Mouse (Mus musculus): ENCODE measurements around the gene Knl1. TPM values are rescaled to one million over a fixed set of nuclear protein-coding genes. Genes with fewer than 3 reads are reported as not detected.

Gene Knl1
- polyA plus RNA-seq, 1 experiment from 2014 or later = 31.7 TPM

GRCm38 (mm10) chr2:119017647-119018046, 29.3 kb upstream of the Knl1 start:
- H3K27ac ChIP-seq (replicated peaks; ENCODE audit: low read depth, low read length) = no peak overlapping the region
- no peak overlapping the region for H3K9ac ChIP-seq (ENCODE audit: low read depth, low read length)
- WGBS = 92% methylated on average over 3 of the region's 3 CpGs
- 0 out of 2 replicates have a peak, but pooled peaks cover 4% of the 10 kb centered on the region for H3K9me3 ChIP-seq (ENCODE audit: control insufficient read depth, low read length)
- H3K4me2 ChIP-seq (ENCODE audit: low read depth, low read length) = no peak overlapping the region
- no peak overlapping the region for H3K4me3 ChIP-seq (ENCODE audit: low read depth, low read length)
- DNase-seq (ENCODE audit: low spot score) (no peak), ATAC-seq (ENCODE audit: low read depth) (no peak)
- H3K27me3 ChIP-seq (replicated peaks; ENCODE audit: control insufficient read depth, insufficient read depth, low read length) = no peaks in the 10 kb centered on the region
- H3K36me3 ChIP-seq (ENCODE audit: control insufficient read depth, insufficient read depth, low read length) = peaks cover 36% of the 10 kb centered on the region
- peaks cover 7% of the 10 kb centered on the region; the same call in 1 of the 2 replicates for H3K4me1 ChIP-seq (ENCODE audit: control insufficient read depth, insufficient read depth, low read length)

GRCm38 (mm10) chr2:119018391-119019122, 28.4 kb upstream of the Knl1 start:
- peak; percentile 86 for ATAC-seq (ENCODE audit: low read depth)
- Histone ChIP-seq H3K27ac (replicated peaks; ENCODE audit: low read depth, low read length) (peak overlapping the region; percentile 67), H3K4me1 (ENCODE audit: control insufficient read depth, insufficient read depth, low read length) (peaks cover 7% of the 10 kb centered on the region; the same call in 1 of the 2 replicates), H3K4me2 (ENCODE audit: low read depth, low read length) (peak overlapping the region; percentile 21; the same call in 1 of the 2 replicates), H3K36me3 (ENCODE audit: control insufficient read depth, insufficient read depth, low read length) (peaks cover 40% of the 10 kb centered on the region), H3K27me3 (replicated peaks; ENCODE audit: control insufficient read depth, insufficient read depth, low read length) (no peaks in the 10 kb centered on the region), H3K9ac (ENCODE audit: low read depth, low read length) (peak overlapping the region; percentile 39; the same call in 1 of the 2 replicates), H3K4me3 (ENCODE audit: low read depth, low read length) (no peak overlapping the region), H3K9me3 (ENCODE audit: control insufficient read depth, low read length) (0 out of 2 replicates have a peak, but pooled peaks cover 4% of the 10 kb centered on the region)
- 48% methylated on average over 22 of the region's 22 CpGs for WGBS
- DNase-seq (ENCODE audit: low spot score) = peak; percentile 88

GRCm38 (mm10) chr2:119019131-119019530, 27.8 kb upstream of the Knl1 start:
- Histone ChIP-seq H3K9me3 (ENCODE audit: control insufficient read depth, low read length) (0 out of 2 replicates have a peak, but pooled peaks cover 4% of the 10 kb centered on the region), H3K9ac (ENCODE audit: low read depth, low read length) (peak overlapping the region; percentile 39; the same call in 1 of the 2 replicates), H3K27me3 (replicated peaks; ENCODE audit: control insufficient read depth, insufficient read depth, low read length) (no peaks in the 10 kb centered on the region), H3K36me3 (ENCODE audit: control insufficient read depth, insufficient read depth, low read length) (peaks cover 40% of the 10 kb centered on the region), H3K4me3 (ENCODE audit: low read depth, low read length) (no peak overlapping the region), H3K4me2 (ENCODE audit: low read depth, low read length) (peak overlapping the region; percentile 21; the same call in 1 of the 2 replicates), H3K27ac (replicated peaks; ENCODE audit: low read depth, low read length) (peak overlapping the region; percentile 67; the same call in 1 of the 2 replicates), H3K4me1 (ENCODE audit: control insufficient read depth, insufficient read depth, low read length) (peaks cover 7% of the 10 kb centered on the region; the same call in 1 of the 2 replicates)
- DNase-seq (ENCODE audit: low spot score) (peak; percentile 72), ATAC-seq (ENCODE audit: low read depth) (peak; percentile 87)
- 17% methylated on average over 5 of the region's 5 CpGs for WGBS

- Histone ChIP-seq H3K27ac (replicated peaks; ENCODE audit: low read depth, low read length) (peak overlapping the region; percentile 67; the same call in 1 of the 2 replicates), H3K27me3 (replicated peaks; ENCODE audit: control insufficient read depth, insufficient read depth, low read length) (no peaks in the 10 kb centered on the region), H3K4me1 (ENCODE audit: control insufficient read depth, insufficient read depth, low read length) (peaks cover 7% of the 10 kb centered on the region; the same call in 1 of the 2 replicates), H3K4me3 (ENCODE audit: low read depth, low read length) (no peak overlapping the region), H3K9me3 (ENCODE audit: control insufficient read depth, low read length) (0 out of 2 replicates have a peak, but pooled peaks cover 4% of the 10 kb centered on the region), H3K9ac (ENCODE audit: low read depth, low read length) (no peak overlapping the region), H3K36me3 (ENCODE audit: control insufficient read depth, insufficient read depth, low read length) (peaks cover 40% of the 10 kb centered on the region), H3K4me2 (ENCODE audit: low read depth, low read length) (no peak overlapping the region)
- DNase-seq (ENCODE audit: low spot score) = peak; percentile 46
- no peak for ATAC-seq (ENCODE audit: low read depth)
- 55% methylated on average over 4 of the region's 4 CpGs for WGBS
These were observed 27.4 kb upstream of the Knl1 start for GRCm38 (mm10) chr2:119019538-119019937.

- Histone ChIP-seq H3K36me3 (ENCODE audit: control insufficient read depth, insufficient read depth, low read length) (peaks cover 47% of the 10 kb centered on the region), H3K27ac (replicated peaks; ENCODE audit: low read depth, low read length) (no peak overlapping the region), H3K9me3 (ENCODE audit: control insufficient read depth, low read length) (no peaks in the 10 kb centered on the region), H3K9ac (ENCODE audit: low read depth, low read length) (no peak overlapping the region), H3K4me2 (ENCODE audit: low read depth, low read length) (no peak overlapping the region), H3K27me3 (replicated peaks; ENCODE audit: control insufficient read depth, insufficient read depth, low read length) (no peaks in the 10 kb centered on the region), H3K4me3 (ENCODE audit: low read depth, low read length) (no peak overlapping the region), H3K4me1 (ENCODE audit: control insufficient read depth, insufficient read depth, low read length) (peaks cover 7% of the 10 kb centered on the region; the same call in 1 of the 2 replicates)
- ATAC-seq (ENCODE audit: low read depth) (no peak), DNase-seq (ENCODE audit: low spot score) (no peak)
- WGBS = 93% methylated on average over 6 of the region's 6 CpGs
These were observed 23.7 kb upstream of the Knl1 start for GRCm38 (mm10) chr2:119023154-119023660.

- Histone ChIP-seq H3K9me3 (ENCODE audit: control insufficient read depth, low read length) (no peaks in the 10 kb centered on the region), H3K4me2 (ENCODE audit: low read depth, low read length) (no peak overlapping the region), H3K4me3 (ENCODE audit: low read depth, low read length) (no peak overlapping the region), H3K4me1 (ENCODE audit: control insufficient read depth, insufficient read depth, low read length) (peaks cover 7% of the 10 kb centered on the region), H3K9ac (ENCODE audit: low read depth, low read length) (no peak overlapping the region), H3K27me3 (replicated peaks; ENCODE audit: control insufficient read depth, insufficient read depth, low read length) (no peaks in the 10 kb centered on the region), H3K27ac (replicated peaks; ENCODE audit: low read depth, low read length) (no peak overlapping the region), H3K36me3 (ENCODE audit: control insufficient read depth, insufficient read depth, low read length) (peaks cover 41% of the 10 kb centered on the region)
- DNase-seq (ENCODE audit: low spot score) (no peak), ATAC-seq (ENCODE audit: low read depth) (no peak)
- 72% methylated on average over 9 of the region's 9 CpGs for WGBS
These were observed 22.2 kb upstream of the Knl1 start for GRCm38 (mm10) chr2:119024536-119025238.

- no peak overlapping the region for H3K4me3 ChIP-seq (ENCODE audit: low read depth, low read length)
- H3K27ac ChIP-seq (replicated peaks; ENCODE audit: low read depth, low read length) = no peak overlapping the region
- no peaks in the 10 kb centered on the region for H3K27me3 ChIP-seq (replicated peaks; ENCODE audit: control insufficient read depth, insufficient read depth, low read length)
- ATAC-seq (ENCODE audit: low read depth) (no peak), DNase-seq (ENCODE audit: low spot score) (no peak)
- 78% methylated on average over 4 of the region's 4 CpGs for WGBS
- peaks cover 7% of the 10 kb centered on the region for H3K4me1 ChIP-seq (ENCODE audit: control insufficient read depth, insufficient read depth, low read length)
- no peaks in the 10 kb centered on the region for H3K9me3 ChIP-seq (ENCODE audit: control insufficient read depth, low read length)
- H3K4me2 ChIP-seq (ENCODE audit: low read depth, low read length) = no peak overlapping the region
- H3K9ac ChIP-seq (ENCODE audit: low read depth, low read length) = no peak overlapping the region
- H3K36me3 ChIP-seq (ENCODE audit: control insufficient read depth, insufficient read depth, low read length) = peaks cover 41% of the 10 kb centered on the region
These were observed 21.7 kb upstream of the Knl1 start for GRCm38 (mm10) chr2:119025239-119025616.

- Histone ChIP-seq H3K4me3 (ENCODE audit: low read depth, low read length) (no peak overlapping the region), H3K4me2 (ENCODE audit: low read depth, low read length) (no peak overlapping the region), H3K9ac (ENCODE audit: low read depth, low read length) (no peak overlapping the region), H3K36me3 (ENCODE audit: control insufficient read depth, insufficient read depth, low read length) (peaks cover 29% of the 10 kb centered on the region), H3K4me1 (ENCODE audit: control insufficient read depth, insufficient read depth, low read length) (peaks cover 7% of the 10 kb centered on the region), H3K27me3 (replicated peaks; ENCODE audit: control insufficient read depth, insufficient read depth, low read length) (no peaks in the 10 kb centered on the region), H3K9me3 (ENCODE audit: control insufficient read depth, low read length) (no peaks in the 10 kb centered on the region), H3K27ac (replicated peaks; ENCODE audit: low read depth, low read length) (no peak overlapping the region)
- DNase-seq (ENCODE audit: low spot score) (no peak), ATAC-seq (ENCODE audit: low read depth) (no peak)
- 97% methylated on average over 4 of the region's 4 CpGs for WGBS
These were observed 20.0 kb upstream of the Knl1 start for GRCm38 (mm10) chr2:119026951-119027350.

Data from embryonic facial prominence, embryonic 14.5 days (tissue).